Mouse (Mus musculus) G1E (cell line): ENCODE data around the gene Ptpru. TPM values are rescaled to one million over a fixed set of nuclear protein-coding genes. Genes with fewer than 3 reads are reported as not detected.

ENCODE experiments used
- ATAC-seq: 2 replicates; pipeline ENCODE4 v1.8.0; 2016; ENCODE audit warnings: mild to moderate bottlenecking; ENCODE audit not compliant: insufficient number of reproducible peaks, poor library complexity, low FRiP score, severe bottlenecking; ENCODE audit errors: extremely low read depth
- DNase-seq: peaks from one replicate; pipeline ENCODE4 v3.0.0; 2012; ENCODE audit warnings: low spot score
- H3K27me3 ChIP-seq: 2 replicates; pipeline ENCODE4 v1.6.1; 2012; ENCODE audit warnings: mild to moderate bottlenecking, low read length, inconsistent platforms; ENCODE audit not compliant: insufficient read depth
- H3K36me3 ChIP-seq: replicated peaks from 2 replicates; pipeline ENCODE3; 2012; ENCODE audit warnings: mild to moderate bottlenecking, inconsistent platforms
- H3K4me1 ChIP-seq: 2 replicates; pipeline ENCODE4 v1.6.1; 2012; ENCODE audit warnings: low read depth, low read length, inconsistent platforms, mixed read lengths; ENCODE audit not compliant: insufficient read depth
- H3K4me3 ChIP-seq: 2 replicates; pipeline ENCODE4 v1.5.1; 2012; ENCODE audit warnings: low read depth, mild to moderate bottlenecking, inconsistent platforms, low read length, moderate library complexity, mixed read lengths
- H3K9me3 ChIP-seq: replicated peaks from 2 replicates; pipeline ENCODE4 v1.6.1; 2012; ENCODE audit warnings: inconsistent platforms
- CTCF ChIP-seq: IDR thresholded peaks from 2 replicates; pipeline ENCODE4 v1.5.1; 2012; ENCODE audit warnings: low read depth, low read length, inconsistent platforms, mixed read lengths
- GATA1 ChIP-seq: IDR thresholded peaks from 2 replicates; pipeline ENCODE4 v1.6.1; 2012; ENCODE audit warnings: borderline replicate concordance, low read length, inconsistent platforms, mixed read lengths
- GATA2 ChIP-seq: IDR thresholded peaks from 2 replicates; pipeline ENCODE4 v1.6.1; 2012; ENCODE audit warnings: low read depth, low read length, inconsistent platforms, borderline replicate concordance
- POLR2AphosphoS5 ChIP-seq: IDR thresholded peaks from 2 replicates; pipeline ENCODE4 v1.6.1; 2012; ENCODE audit warnings: low read depth, low read length, inconsistent platforms; ENCODE audit not compliant: insufficient replicate concordance
- TAL1 ChIP-seq: conservative IDR thresholded peaks from 2 replicates; pipeline ENCODE4 v1.6.1; 2012; ENCODE audit warnings: low read depth, low read length, inconsistent platforms, mixed read lengths
- polyA plus RNA-seq: library from polyadenylated mRNA; stranded (reverse); fragments of >175 nt; gene quantifications from 2 replicates; pipeline ENCODE4 v1.2.3, GENCODE M21; 2012
- total RNA-seq, 2 experiments: library from RNA; stranded (forward) in 1 of 2; stranded (reverse) in 1 of 2; fragments of 200-1000 nt in 1 of 2; fragments of >200 nt in 1 of 2; fragmentation: Nextera tagmentation in 1 of 2; gene quantifications; 2 replicates each; pipeline ENCODE4 v1.2.3; 2014 to 2017

Gene Ptpru
- total and polyA plus RNA-seq, 3 experiments: 7.3 to 53.1 (median 41.8) TPM

GRCm38 (mm10) chr4:131749802-131750201 is 88.3 kb downstream of the Ptpru start:
- DNase-seq (no peak), ATAC-seq (no peak)
- TF ChIP-seq CTCF: no peak
- TF ChIP-seq TAL1: no peak
- TF ChIP-seq GATA2: no peak
- no peak for TF ChIP-seq GATA1
- TF ChIP-seq POLR2AphosphoS5: no peak
- no peaks in the 10 kb centered on the region for H3K4me1 ChIP-seq
- no peak overlapping the region for H3K4me3 ChIP-seq
- H3K27me3 ChIP-seq: peaks cover 18% of the 10 kb centered on the region
- no peaks in the 10 kb centered on the region for H3K36me3 ChIP-seq
- H3K9me3 ChIP-seq: no peaks in the 10 kb centered on the region

DNA sequence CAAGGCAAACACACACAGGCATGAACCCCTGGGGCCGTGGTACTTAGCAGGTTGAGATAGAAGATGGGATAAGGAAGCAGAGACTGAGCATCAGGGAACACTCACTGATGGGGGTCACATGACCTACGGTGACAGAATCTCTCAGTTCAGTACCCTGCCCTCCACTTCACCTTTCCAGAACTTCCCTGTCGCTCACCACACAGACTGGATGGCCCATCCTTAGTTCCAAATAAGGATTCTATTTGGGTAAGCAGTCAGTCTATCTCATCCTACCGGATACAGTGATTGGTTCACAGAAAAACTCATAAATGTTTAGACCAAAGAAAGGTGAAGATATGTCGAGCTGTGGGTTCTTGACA is 93.4 kb downstream of the Ptpru start:
- TF ChIP-seq CTCF (no peak), POLR2AphosphoS5 (no peak), GATA1 (no peak), TAL1 (no peak)
- H3K36me3 ChIP-seq: no peaks in the 10 kb centered on the region
- H3K4me3 ChIP-seq: no peak overlapping the region
- ATAC-seq: no peak
- DNase-seq: no peak
- no peaks in the 10 kb centered on the region for H3K9me3 ChIP-seq
- H3K27me3 ChIP-seq: peaks cover 27% of the 10 kb centered on the region
- H3K4me1 ChIP-seq: no peaks in the 10 kb centered on the region

GRCm38 (mm10) chr4:131743831-131744684 is 94.0 kb downstream of the Ptpru start:
- no peak for DNase-seq
- Histone ChIP-seq H3K4me3 (no peak overlapping the region), H3K36me3 (no peaks in the 10 kb centered on the region), H3K27me3 (peaks cover 34% of the 10 kb centered on the region), H3K9me3 (no peaks in the 10 kb centered on the region), H3K4me1 (no peaks in the 10 kb centered on the region)
- ATAC-seq: no peak
- TF ChIP-seq GATA1 (no peak), GATA2 (no peak), CTCF (no peak), TAL1 (no peak), POLR2AphosphoS5 (no peak)

GRCm38 (mm10) chr4:131743031-131743430 is 95.1 kb downstream of the Ptpru start:
- Histone ChIP-seq H3K4me3 (no peak overlapping the region), H3K27me3 (peaks cover 39% of the 10 kb centered on the region), H3K36me3 (no peaks in the 10 kb centered on the region), H3K9me3 (no peaks in the 10 kb centered on the region), H3K4me1 (no peaks in the 10 kb centered on the region)
- ATAC-seq (no peak), DNase-seq (no peak)
- no peak for TF ChIP-seq GATA2
- no peak for TF ChIP-seq CTCF
- TF ChIP-seq TAL1: no peak
- TF ChIP-seq GATA1: no peak
- no peak for TF ChIP-seq POLR2AphosphoS5

GRCm38 (mm10) chr4:131740621-131741020 is 97.5 kb downstream of the Ptpru start:
- no peaks in the 10 kb centered on the region for H3K9me3 ChIP-seq
- no peaks in the 10 kb centered on the region for H3K4me1 ChIP-seq
- TF ChIP-seq GATA2: no peak
- TF ChIP-seq GATA1: no peak
- no peak for TF ChIP-seq CTCF
- TF ChIP-seq POLR2AphosphoS5: no peak
- no peak for TF ChIP-seq TAL1
- no peaks in the 10 kb centered on the region for H3K36me3 ChIP-seq
- H3K4me3 ChIP-seq: no peak overlapping the region
- no peak for DNase-seq
- no peak for ATAC-seq
- H3K27me3 ChIP-seq: peaks cover 46% of the 10 kb centered on the region

DNA sequence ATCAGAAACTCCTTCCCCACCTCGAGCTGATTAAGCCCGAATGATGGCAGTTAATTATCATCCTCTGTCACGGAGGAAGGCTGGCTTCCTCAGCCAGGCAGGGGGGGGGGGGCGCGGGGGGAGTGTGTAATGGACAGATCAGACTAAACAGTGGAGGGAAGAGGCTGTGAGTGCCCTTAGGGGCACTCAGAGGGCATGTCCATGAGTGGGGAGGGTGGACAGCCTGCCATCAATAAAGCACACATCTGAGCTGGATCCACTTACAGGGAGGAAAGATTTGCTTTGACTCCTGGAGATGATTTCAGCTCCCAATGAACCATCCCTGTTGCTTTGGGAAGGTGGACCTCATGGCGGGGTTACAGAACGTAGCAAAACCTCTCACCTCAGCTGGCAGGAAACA is 109.5 kb downstream of the Ptpru start:
- ATAC-seq (no peak), DNase-seq (no peak)
- Histone ChIP-seq H3K4me1 (no peaks in the 10 kb centered on the region), H3K9me3 (no peaks in the 10 kb centered on the region), H3K36me3 (no peaks in the 10 kb centered on the region), H3K4me3 (no peak overlapping the region), H3K27me3 (peaks cover 21% of the 10 kb centered on the region)
- TF ChIP-seq GATA1 (no peak), GATA2 (no peak), TAL1 (no peak), POLR2AphosphoS5 (no peak), CTCF (no peak)
